Mouse (Mus musculus): ENCODE results near the gene Itgb3bp. TPM values are rescaled to one million over a fixed set of nuclear protein-coding genes. Genes with fewer than 3 reads are reported as not detected.
A peak's percentile ranks its signal among the peaks of the same experiment; 100 is the strongest.

Gene Itgb3bp
- polyA plus RNA-seq, 1 experiment from 2014 or later, result 38.4 TPM

GRCm38 (mm10) chr4:99953904-99954303 lies 24.3 kb upstream of the Itgb3bp start:
- no peaks in the 10 kb centered on the region for H3K4me1 ChIP-seq
- H3K4me2 ChIP-seq, result no peak overlapping the region
- ATAC-seq (ENCODE audit: borderline replicate concordance, extremely low read depth, low FRiP score, low TSS enrichment), result no peak
- no peaks in the 10 kb centered on the region for H3K36me3 ChIP-seq
- H3K27ac ChIP-seq, result no peak overlapping the region
- H3K4me3 ChIP-seq, result no peak overlapping the region
- 69% methylated on average over 2 of the region's 2 CpGs for WGBS
- no peaks in the 10 kb centered on the region for H3K27me3 ChIP-seq
- H3K9ac ChIP-seq, result no peak overlapping the region
- H3K9me3 ChIP-seq, result no peaks in the 10 kb centered on the region

- H3K36me3 ChIP-seq, result no peaks in the 10 kb centered on the region
- no peak for ATAC-seq (ENCODE audit: borderline replicate concordance, extremely low read depth, low FRiP score, low TSS enrichment)
- no peaks in the 10 kb centered on the region for H3K27me3 ChIP-seq
- H3K27ac ChIP-seq, result no peak overlapping the region
- no peaks in the 10 kb centered on the region for H3K4me1 ChIP-seq
- H3K4me3 ChIP-seq, result no peak overlapping the region
- no peak overlapping the region for H3K9ac ChIP-seq
- no peaks in the 10 kb centered on the region for H3K9me3 ChIP-seq
- no peak overlapping the region for H3K4me2 ChIP-seq
- 95% methylated on average over 1 of the region's 1 CpGs for WGBS
Observed at GRCm38 (mm10) chr4:99947896-99948295, 18.3 kb upstream of the Itgb3bp start.

- no peaks in the 10 kb centered on the region for H3K9me3 ChIP-seq
- H3K4me1 ChIP-seq, result 0 out of 2 replicates have a peak, but pooled peaks cover 4% of the 10 kb centered on the region
- 0 out of 2 replicates have a peak overlapping the region, but pooled peaks have one; percentile 30 for H3K27ac ChIP-seq
- no peak overlapping the region for H3K4me3 ChIP-seq
- H3K9ac ChIP-seq, result no peak overlapping the region
- no peaks in the 10 kb centered on the region for H3K36me3 ChIP-seq
- 62% methylated on average over 1 of the region's 1 CpGs for WGBS
- ATAC-seq (ENCODE audit: borderline replicate concordance, extremely low read depth, low FRiP score, low TSS enrichment), result no peak
- H3K4me2 ChIP-seq, result no peak overlapping the region
- H3K27me3 ChIP-seq, result no peaks in the 10 kb centered on the region
Observed at GRCm38 (mm10) chr4:99947192-99947591, 17.6 kb upstream of the Itgb3bp start.

GRCm38 (mm10) chr4:99946516-99946915 lies 16.9 kb upstream of the Itgb3bp start:
- no peak for ATAC-seq (ENCODE audit: borderline replicate concordance, extremely low read depth, low FRiP score, low TSS enrichment)
- H3K27me3 ChIP-seq, result no peaks in the 10 kb centered on the region

GRCm38 (mm10) chr4:99945011-99945410 lies 15.4 kb upstream of the Itgb3bp start:
- Histone ChIP-seq H3K27me3 (no peaks in the 10 kb centered on the region), H3K36me3 (no peaks in the 10 kb centered on the region), H3K4me2 (no peak overlapping the region), H3K4me1 (peaks cover 12% of the 10 kb centered on the region), H3K4me3 (no peak overlapping the region), H3K27ac (no peak overlapping the region), H3K9me3 (no peaks in the 10 kb centered on the region), H3K9ac (no peak overlapping the region)
- WGBS, result 74% methylated on average over 7 of the region's 7 CpGs
- ATAC-seq (ENCODE audit: borderline replicate concordance, extremely low read depth, low FRiP score, low TSS enrichment), result no peak

More at GRCm38 (mm10) chr4:99946516-99946915, 16.9 kb upstream of the Itgb3bp start:
- Histone ChIP-seq H3K9ac (no peak overlapping the region), H3K9me3 (no peaks in the 10 kb centered on the region), H3K4me2 (no peak overlapping the region), H3K36me3 (no peaks in the 10 kb centered on the region), H3K4me1 (peaks cover 10% of the 10 kb centered on the region), H3K27ac (no peak overlapping the region), H3K4me3 (no peak overlapping the region)
- WGBS, result 74% methylated on average over 2 of the region's 2 CpGs

- Histone ChIP-seq H3K27me3 (no peaks in the 10 kb centered on the region), H3K27ac (no peak overlapping the region), H3K9me3 (no peaks in the 10 kb centered on the region), H3K4me3 (no peak overlapping the region), H3K9ac (no peak overlapping the region), H3K4me2 (no peak overlapping the region), H3K4me1 (peaks cover 14% of the 10 kb centered on the region), H3K36me3 (no peaks in the 10 kb centered on the region)
- no peak for ATAC-seq (ENCODE audit: borderline replicate concordance, extremely low read depth, low FRiP score, low TSS enrichment)
- 77% methylated on average over 2 of the region's 2 CpGs for WGBS
Observed at GRCm38 (mm10) chr4:99944606-99945005, 15.0 kb upstream of the Itgb3bp start.

GRCm38 (mm10) chr4:99941655-99942414 lies 12.2 kb upstream of the Itgb3bp start:
- Histone ChIP-seq H3K9me3 (no peaks in the 10 kb centered on the region), H3K4me2 (no peak overlapping the region), H3K4me1 (peaks cover 19% of the 10 kb centered on the region), H3K27me3 (no peaks in the 10 kb centered on the region), H3K4me3 (no peak overlapping the region), H3K27ac (no peak overlapping the region), H3K36me3 (no peaks in the 10 kb centered on the region), H3K9ac (no peak overlapping the region)
- ATAC-seq (ENCODE audit: borderline replicate concordance, extremely low read depth, low FRiP score, low TSS enrichment), result peak; percentile 36; the same call in 1 of the 2 replicates
- WGBS, result 50% methylated on average over 10 of the region's 10 CpGs

GRCm38 (mm10) chr4:99939711-99940505 lies 10.3 kb upstream of the Itgb3bp start:
- WGBS, result 25% methylated on average over 16 of the region's 16 CpGs
- H3K27me3 ChIP-seq, result no peaks in the 10 kb centered on the region
- H3K4me2 ChIP-seq, result no peak overlapping the region
- H3K9me3 ChIP-seq, result no peaks in the 10 kb centered on the region
- H3K4me1 ChIP-seq, result peaks cover 19% of the 10 kb centered on the region
- no peak overlapping the region for H3K27ac ChIP-seq
- no peaks in the 10 kb centered on the region for H3K36me3 ChIP-seq
- H3K9ac ChIP-seq, result no peak overlapping the region
- H3K4me3 ChIP-seq, result no peak overlapping the region
- ATAC-seq (ENCODE audit: borderline replicate concordance, extremely low read depth, low FRiP score, low TSS enrichment), result peak; percentile 31; the same call in 1 of the 2 replicates

- Histone ChIP-seq H3K9me3 (no peaks in the 10 kb centered on the region), H3K4me1 (peaks cover 17% of the 10 kb centered on the region), H3K27me3 (no peaks in the 10 kb centered on the region), H3K36me3 (no peaks in the 10 kb centered on the region), H3K4me2 (no peak overlapping the region), H3K27ac (no peak overlapping the region), H3K4me3 (no peak overlapping the region), H3K9ac (no peak overlapping the region)
- no peak for ATAC-seq (ENCODE audit: borderline replicate concordance, extremely low read depth, low FRiP score, low TSS enrichment)
- 85% methylated on average over 5 of the region's 5 CpGs for WGBS
Observed at GRCm38 (mm10) chr4:99936278-99936677, 6.7 kb upstream of the Itgb3bp start.

- Histone ChIP-seq H3K4me1 (peaks cover 24% of the 10 kb centered on the region), H3K4me3 (no peak overlapping the region), H3K36me3 (no peaks in the 10 kb centered on the region), H3K4me2 (no peak overlapping the region), H3K27me3 (no peaks in the 10 kb centered on the region), H3K9ac (no peak overlapping the region), H3K9me3 (no peaks in the 10 kb centered on the region), H3K27ac (no peak overlapping the region)
- WGBS, result 81% methylated on average over 7 of the region's 7 CpGs
- ATAC-seq (ENCODE audit: borderline replicate concordance, extremely low read depth, low FRiP score, low TSS enrichment), result no peak
Observed at GRCm38 (mm10) chr4:99934859-99935258, 5.2 kb upstream of the Itgb3bp start.

- Histone ChIP-seq H3K27ac (no peak overlapping the region), H3K4me3 (no peak overlapping the region), H3K4me2 (no peak overlapping the region)
Observed at GRCm38 (mm10) chr4:99931807-99932206, 2.2 kb upstream of the Itgb3bp start.

GRCm38 (mm10) chr4:99931240-99931580 lies 1.6 kb upstream of the Itgb3bp start:
- ATAC-seq (ENCODE audit: borderline replicate concordance, extremely low read depth, low FRiP score, low TSS enrichment), result no peak
- H3K27me3 ChIP-seq, result no peaks in the 10 kb centered on the region
- H3K27ac ChIP-seq, result peak overlapping the region; percentile 67
- H3K36me3 ChIP-seq, result no peaks in the 10 kb centered on the region
- peak overlapping the region; percentile 82 for H3K4me2 ChIP-seq
- no peaks in the 10 kb centered on the region for H3K9me3 ChIP-seq
- peak overlapping the region; percentile 66; the same call in 1 of the 2 replicates for H3K4me3 ChIP-seq
- H3K9ac ChIP-seq, result no peak overlapping the region
- peaks cover 16% of the 10 kb centered on the region for H3K4me1 ChIP-seq
- WGBS, result 69% methylated on average over 11 of the region's 11 CpGs

More at GRCm38 (mm10) chr4:99931807-99932206, 2.2 kb upstream of the Itgb3bp start:
- H3K9me3 ChIP-seq, result no peaks in the 10 kb centered on the region
- no peak for ATAC-seq (ENCODE audit: borderline replicate concordance, extremely low read depth, low FRiP score, low TSS enrichment)
- H3K4me1 ChIP-seq, result peaks cover 16% of the 10 kb centered on the region
- H3K27me3 ChIP-seq, result no peaks in the 10 kb centered on the region
- H3K36me3 ChIP-seq, result no peaks in the 10 kb centered on the region
- H3K9ac ChIP-seq, result no peak overlapping the region
- WGBS, result 81% methylated on average over 4 of the region's 4 CpGs

Data from lung, embryonic 15.5 days (tissue).